Mouse (Mus musculus) naive thymus-derived CD4-positive, alpha-beta T cell, adult 2 months (primary cell): ENCODE results near the gene Tcf7l1.

Experiments used
- DNase-seq: peaks from one replicate; pipeline ENCODE4 v3.0.0-alpha.2; 2011; ENCODE audit warnings: low read depth

The Tcf7l1 gene

DNA sequence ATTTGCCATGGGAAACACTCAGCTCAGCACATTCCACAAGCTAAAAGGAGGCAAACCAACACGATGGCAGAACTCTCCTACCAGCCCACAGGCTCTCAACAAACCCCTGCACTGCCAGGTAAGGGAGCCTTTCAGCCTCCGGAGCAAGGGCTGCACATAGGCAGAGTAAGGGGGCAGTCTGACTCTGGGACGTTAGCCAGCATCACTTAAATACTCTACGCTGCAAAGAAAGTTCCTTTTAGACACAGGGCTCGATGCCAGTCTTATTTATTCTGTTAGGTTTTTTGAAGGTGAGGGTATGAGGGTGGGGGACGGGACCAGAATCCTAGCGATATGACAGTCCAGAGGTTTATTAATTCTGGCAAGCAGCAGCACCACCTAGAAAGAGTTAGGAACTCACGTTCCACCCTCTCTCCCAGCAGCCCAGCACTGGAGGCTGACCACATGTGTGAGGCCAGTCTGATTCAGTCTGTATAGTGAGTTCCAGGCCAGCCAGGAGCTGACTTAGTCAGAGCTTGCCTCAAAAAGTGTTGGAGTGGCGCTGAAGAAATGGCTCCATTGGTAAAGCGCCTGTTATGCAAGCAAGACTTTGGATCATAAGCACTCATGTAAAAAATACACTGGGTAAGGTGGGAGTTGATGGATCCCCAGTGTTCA lies 44.8 kb downstream of the Tcf7l1 start:
- DNase-seq: no peak

- no peak for DNase-seq
Observed at GRCm38 (mm10) chr6:72743624-72744041, 45.4 kb downstream of the Tcf7l1 start.

GRCm38 (mm10) chr6:72742331-72742730 lies 46.7 kb downstream of the Tcf7l1 start:
- no peak for DNase-seq

DNA sequence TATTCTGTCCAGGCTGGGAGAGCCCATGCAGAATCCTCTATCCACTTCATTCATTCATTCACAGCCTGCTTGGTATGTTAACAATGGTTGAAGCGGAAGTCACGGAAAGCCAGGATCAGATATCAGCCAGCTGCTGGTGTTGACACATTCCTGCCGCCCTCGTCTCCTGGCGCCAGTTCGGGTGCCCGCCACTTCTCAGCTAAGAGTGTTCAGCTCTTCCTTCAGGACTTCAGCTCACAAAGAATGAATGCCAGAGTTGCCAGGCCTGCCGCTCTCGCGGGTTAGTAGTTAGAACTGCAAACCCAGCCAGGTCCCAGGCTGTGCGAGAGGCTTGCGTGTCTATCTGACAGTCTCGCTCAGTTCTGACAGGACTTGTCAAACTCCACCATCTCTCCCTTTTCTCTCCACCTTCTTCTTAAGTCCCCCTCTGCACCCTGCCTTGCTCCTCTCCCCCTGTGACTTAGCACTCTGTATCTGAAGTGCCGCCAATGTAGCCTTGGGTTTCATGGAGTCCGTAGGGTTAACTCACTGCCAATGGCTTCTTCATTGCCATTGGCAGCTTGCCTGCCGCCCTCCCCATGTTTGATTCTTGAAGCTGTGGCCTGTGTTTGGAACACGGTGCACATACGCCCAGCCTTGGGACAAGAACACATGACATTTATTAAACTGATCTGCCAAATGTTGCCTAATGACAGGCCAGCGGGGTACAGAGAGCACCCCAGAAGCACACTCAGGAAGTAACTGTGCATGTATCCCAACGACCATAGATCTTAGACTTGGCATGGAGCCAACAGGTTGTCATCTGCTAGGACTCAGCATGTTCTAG lies 48.2 kb downstream of the Tcf7l1 start:
- DNase-seq: no peak

GRCm38 (mm10) chr6:72736872-72737271 lies 52.2 kb downstream of the Tcf7l1 start:
- DNase-seq: no peak

DNA sequence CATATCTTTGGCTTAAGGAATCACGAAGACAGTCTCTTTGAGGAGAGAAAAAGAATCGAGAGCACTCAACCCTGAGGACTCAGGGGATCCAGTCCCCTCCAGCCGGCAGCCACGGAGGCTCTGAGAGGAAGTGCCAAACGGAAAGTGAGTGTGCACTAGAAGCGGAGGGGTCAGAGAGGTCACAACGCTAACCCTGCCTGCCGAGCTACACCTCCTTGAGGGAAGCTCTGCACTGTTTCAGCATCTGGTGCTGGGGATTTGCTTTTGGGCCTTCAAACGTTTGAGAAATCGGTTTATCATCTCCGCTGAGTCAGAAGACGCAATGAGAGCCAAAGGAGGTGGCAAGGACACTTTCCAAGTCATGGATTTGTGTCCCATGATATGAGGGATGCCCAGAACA lies 53.8 kb downstream of the Tcf7l1 start:
- DNase-seq: no peak

DNA sequence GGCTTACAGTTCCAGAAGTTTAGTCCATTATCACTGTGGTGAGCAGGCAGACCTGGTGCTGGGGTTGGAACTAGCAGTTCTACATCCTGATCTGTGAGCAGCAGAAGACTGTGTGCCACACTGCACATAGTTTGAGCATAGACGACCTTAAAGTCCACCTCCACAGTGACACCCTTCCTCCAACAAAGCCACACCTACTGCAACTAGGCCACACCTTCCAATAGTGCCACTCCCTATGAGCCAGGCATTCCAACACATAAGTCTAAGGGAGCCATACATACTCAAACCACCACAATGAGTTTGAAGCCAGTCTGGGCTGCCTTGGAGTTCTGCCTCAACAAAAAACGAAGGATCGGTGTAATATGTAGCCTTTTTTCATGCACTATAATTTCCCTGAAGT lies 55.7 kb downstream of the Tcf7l1 start:
- DNase-seq: no peak

GRCm38 (mm10) chr6:72732109-72732508 lies 56.9 kb downstream of the Tcf7l1 start:
- no peak for DNase-seq

DNA sequence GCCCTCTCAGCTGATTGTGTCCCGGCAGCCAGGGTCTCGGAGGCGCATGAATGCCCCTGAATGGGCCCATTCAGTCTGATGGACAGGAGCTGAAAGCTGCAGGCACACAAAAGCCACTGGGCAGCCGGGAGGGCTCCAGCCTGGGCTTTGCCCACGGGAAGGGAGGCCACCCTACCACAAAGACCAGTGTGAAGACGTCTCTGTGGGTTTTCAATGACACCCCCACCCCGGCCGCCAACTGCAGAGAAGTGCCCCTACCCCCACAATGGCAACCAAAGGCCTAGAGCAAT lies 58.5 kb downstream of the Tcf7l1 start:
- no peak for DNase-seq

DNA sequence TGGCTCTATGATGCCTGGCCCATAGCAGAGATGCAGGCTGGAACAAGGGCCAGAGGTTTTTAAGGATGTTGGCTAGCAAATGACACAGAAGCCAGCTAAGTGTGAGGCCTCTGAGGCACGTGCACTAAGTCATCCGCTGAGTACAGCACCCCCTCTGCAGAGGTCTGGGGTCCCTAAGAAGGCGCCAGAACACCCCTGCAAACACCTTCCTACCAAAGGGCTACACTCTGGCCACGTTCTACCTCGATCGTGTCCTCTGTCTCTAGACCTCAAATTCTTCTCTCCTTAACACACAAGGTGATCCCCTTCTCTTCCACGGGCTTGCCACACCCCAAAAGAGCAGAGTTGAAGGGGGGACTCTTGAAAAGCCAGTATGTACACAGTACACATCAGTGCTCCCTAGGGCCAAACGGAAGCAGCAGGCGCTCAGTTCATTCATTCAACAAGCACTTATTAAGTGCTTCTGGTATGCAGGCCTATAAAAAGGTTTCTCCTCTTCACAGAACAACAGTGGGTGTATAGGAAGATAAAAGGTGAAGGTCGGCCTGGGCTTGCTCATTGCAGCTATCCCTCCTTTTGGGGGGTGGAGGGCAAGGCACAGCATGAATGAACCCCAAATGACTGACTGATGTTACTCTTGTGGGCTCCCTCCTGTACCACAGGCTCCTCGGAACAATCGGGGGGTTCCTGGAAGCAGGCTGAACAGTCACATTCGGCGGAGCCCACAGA lies 59.1 kb downstream of the Tcf7l1 start:
- DNase-seq: no peak

DNA sequence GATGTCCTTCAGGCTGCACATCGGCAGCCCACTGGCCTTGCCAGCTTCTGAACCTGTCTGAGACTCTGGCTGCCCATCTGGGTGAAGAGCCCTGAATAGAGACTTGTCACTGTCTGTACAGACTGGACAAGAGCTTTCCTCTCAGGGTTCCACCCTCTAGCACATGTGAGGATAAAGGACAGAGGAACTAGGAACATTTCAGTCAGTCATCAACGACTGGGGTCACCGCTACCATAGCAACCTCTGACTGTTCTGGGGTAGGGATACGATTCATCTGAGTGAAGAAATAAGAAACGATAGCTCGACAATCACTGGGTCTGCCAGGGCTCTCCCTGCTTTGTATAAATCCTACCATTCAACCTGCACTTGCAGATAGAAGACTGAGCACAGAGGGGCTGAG lies 61.2 kb downstream of the Tcf7l1 start:
- DNase-seq: no peak

DNA sequence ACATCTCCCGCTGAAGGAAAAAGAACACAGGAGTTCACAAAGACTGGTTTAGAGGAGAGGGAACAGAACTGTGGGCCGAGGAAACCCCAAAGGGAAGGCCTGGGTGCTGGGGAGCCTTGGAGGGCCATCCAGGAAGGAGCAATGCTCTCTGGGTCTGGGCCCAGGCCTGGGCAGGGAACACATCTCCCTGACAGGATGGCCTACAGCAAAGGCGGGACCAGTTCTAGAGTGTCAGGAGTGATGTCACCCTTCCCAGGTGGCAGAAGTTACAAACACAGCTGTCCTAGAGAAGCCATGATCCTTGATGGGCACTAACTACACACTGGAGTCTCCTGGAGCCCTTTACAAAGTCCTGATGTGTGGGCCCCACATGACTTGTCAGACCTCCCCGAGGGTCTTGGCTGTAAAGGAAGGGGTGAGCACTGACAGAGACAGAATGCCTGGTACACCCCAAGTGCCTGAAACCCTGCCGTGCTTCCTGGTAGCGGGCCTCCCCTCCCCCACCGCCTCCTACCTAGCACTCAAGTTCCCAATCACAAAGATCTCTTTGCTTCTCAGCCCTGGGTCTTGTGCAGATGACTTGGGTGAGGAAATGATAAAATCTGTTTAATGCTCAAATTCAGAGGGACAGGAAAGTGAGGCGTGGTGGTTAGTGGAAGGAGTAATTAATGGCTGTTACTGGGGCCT lies 64.4 kb downstream of the Tcf7l1 start:
- DNase-seq: peak; percentile 9

DNA sequence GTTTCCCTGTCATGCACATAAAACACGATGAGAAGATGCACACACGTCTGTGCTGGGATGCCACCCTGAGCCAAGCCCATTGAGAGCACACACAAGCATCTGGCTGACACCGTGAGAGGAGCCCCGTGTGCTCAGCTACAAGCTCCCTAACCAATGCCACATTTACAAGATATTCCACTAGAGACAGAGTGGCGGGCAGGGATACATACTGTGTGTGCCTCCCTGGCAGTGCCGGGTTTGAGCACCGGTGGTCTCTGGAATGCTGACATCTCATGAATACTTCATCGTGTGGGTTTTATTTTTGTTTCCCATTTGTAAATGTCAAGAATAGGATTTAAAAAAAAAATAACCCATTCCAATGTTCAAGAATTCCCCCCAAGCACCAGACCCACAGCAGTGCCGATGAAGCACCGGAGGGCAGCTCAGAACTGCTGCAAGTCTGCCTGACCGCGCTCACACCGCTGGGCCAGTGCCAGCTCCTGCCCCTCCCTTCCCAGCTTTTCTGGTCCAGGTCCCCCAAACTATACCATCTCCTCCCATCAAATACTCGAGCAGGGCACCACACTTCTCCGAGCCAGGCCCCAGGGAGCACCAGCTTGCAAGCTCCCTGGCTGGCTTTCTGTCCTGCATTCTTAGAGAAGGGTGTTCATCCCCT lies 65.2 kb downstream of the Tcf7l1 start:
- DNase-seq: no peak

DNA sequence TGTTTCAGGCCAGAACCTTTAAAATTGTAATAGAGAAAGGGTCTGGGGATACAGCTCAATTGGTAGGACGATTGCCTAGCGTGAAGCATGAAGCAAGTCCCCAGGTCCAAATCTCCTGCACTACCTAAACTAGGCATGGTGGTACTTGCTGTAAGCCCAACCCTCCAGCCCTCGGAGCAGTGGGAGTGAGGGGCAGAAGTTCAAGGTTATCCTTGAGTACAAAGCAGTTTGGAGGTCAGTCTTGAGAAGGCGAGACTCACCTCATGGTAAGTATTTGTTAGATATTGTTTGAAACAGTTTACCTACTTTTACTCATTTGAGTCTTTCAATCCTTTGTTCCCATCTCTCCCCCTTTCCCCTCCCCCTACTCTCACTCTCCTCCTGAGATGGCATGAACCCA lies 65.9 kb downstream of the Tcf7l1 start:
- no peak for DNase-seq

- no peak for DNase-seq
Observed at GRCm38 (mm10) chr6:72720852-72721251, 68.2 kb downstream of the Tcf7l1 start.

DNA sequence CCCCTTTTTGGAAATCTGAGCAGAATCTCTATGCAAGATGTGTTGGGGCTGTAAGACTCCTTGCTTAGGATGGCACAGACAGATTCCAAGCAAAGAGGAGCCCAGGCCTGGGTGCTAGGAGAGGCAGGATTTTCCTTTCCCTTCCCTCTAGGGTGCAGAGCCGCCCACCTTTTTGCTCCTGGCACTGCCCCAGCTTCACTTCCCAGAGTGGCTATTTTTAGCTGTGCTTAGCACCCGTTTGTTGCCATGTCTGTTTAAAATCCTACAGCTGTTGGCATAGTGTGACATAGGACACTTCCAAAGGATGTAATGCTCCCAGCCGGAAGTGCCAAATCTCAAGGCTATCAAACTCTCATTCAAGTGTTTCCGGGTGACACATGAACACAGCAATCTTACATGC lies 74.3 kb downstream of the Tcf7l1 start:
- no peak for DNase-seq

GRCm38 (mm10) chr6:72714250-72714649 lies 74.8 kb downstream of the Tcf7l1 start:
- no peak for DNase-seq

GRCm38 (mm10) chr6:72711508-72712081 lies 77.5 kb downstream of the Tcf7l1 start:
- no peak for DNase-seq

DNA sequence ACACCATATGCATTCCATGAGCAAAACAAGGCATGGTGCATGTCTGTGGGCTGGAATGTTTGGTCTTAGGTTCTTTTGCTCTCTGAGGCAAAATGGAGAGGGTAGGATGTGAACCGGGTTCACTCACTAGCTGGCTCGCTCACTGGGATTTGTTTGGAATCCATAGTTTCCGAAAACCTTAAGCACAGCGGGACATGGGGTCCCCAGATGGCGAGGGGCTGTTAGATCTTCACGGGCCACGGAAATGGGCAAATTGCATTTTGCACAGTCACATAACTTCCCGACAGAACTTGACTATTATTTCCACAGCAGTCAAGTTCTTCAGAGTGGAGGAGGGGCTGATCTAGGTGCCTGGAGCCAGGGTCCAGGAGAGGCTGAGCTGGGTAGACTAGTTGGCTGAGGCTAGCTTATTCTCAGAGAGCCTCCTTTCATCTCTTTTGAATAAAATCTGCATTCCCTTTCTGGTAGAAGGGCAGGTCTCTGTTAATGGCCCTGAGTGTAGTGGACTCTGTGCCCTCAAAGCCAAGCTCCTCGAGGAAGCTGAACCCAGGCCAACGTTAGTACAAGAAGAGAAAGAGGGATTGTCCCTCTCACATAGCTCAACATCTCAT lies 78.1 kb downstream of the Tcf7l1 start:
- no peak for DNase-seq

DNA sequence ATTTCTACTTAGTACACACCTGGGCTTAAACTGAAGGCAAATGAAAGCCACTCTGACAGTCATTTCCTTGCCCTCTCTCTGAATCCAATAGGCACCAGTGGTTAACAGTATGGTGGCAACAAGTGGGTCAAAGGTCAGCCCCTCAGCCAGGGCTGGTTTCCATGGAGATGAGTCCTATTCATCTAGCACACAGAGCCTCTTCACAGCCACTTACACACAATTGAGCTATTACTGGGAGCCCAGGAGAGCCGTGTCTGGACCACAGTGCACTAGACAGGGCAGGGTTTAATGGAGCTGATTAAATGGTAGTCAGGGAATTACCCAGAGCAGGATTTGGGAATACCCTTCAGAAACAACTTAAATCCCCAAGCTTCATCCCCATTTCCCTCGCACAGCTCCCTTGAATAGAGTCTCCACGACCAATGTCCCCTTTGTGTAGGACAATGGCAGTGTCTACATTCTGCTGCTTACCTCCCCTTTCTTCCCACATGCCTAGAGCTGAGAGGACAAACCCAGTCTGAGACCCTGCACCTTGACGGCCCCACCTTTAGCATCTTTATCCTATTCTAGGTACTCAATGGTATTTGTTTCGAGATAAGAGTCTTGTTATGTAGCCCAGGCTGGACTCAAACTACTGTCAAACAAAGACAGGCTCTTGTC lies 89.5 kb downstream of the Tcf7l1 start:
- no peak for DNase-seq

- no peak for DNase-seq
Observed at GRCm38 (mm10) chr6:72698559-72698958, 90.5 kb downstream of the Tcf7l1 start.
